Mouse (Mus musculus) CH12.LX (cell line): ENCODE data around the gene Mbd4. TPM values are rescaled to one million over a fixed set of nuclear protein-coding genes. Genes with fewer than 3 reads are reported as not detected.

Experiments
- DNase-seq: peaks from one replicate; pipeline ENCODE4 v3.0.0-alpha.2; 2013; ENCODE audit errors: extremely low read depth
- H3K27ac ChIP-seq: 2 replicates; pipeline ENCODE4 v1.5.1; 2012; ENCODE audit warnings: low read depth, mild to moderate bottlenecking, control low read depth, moderate library complexity; ENCODE audit not compliant: insufficient read depth
- H3K27me3 ChIP-seq: replicated peaks from 2 replicates; pipeline ENCODE3; 2012; ENCODE audit warnings: inconsistent platforms
- H3K36me3 ChIP-seq, 2 experiments: replicated peaks in 1 of 2; 2 replicates each; pipeline versions ENCODE3 to v1.6.1; 2012; ENCODE audit warnings: inconsistent platforms in 1 of 2, low read length in 1 of 2, mild to moderate bottlenecking in 1 of 2, mixed read lengths in 1 of 2, moderate library complexity in 1 of 2; ENCODE audit not compliant: control insufficient read depth in 1 of 2, insufficient read depth in 1 of 2
- H3K4me1 ChIP-seq, 2 experiments: 2 replicates each; pipeline ENCODE4 v1.6.1; 2012; ENCODE audit warnings: inconsistent platforms in 1 of 2, moderate library complexity in 1 of 2; ENCODE audit not compliant: insufficient read depth in 2 of 2, control insufficient read depth in 1 of 2
- H3K4me2 ChIP-seq: 2 replicates; pipeline ENCODE4 v1.6.1; 2012; ENCODE audit warnings: low read depth, mild to moderate bottlenecking, control low read depth; ENCODE audit not compliant: poor library complexity, insufficient read depth, severe bottlenecking
- H3K4me3 ChIP-seq, 3 experiments: fragments of 150-350 bp in 1 of 3; sonication (generic) in 1 of 3; replicated peaks in 1 of 3; 2 replicates each; pipeline versions ENCODE3 to v1.5.1; 2011 to 2012; ENCODE audit warnings: low read depth in 2 of 3, low read length in 2 of 3, mild to moderate bottlenecking in 2 of 3, moderate library complexity in 2 of 3, control low read depth in 1 of 3, improper control_type of control experiment in 1 of 3, inconsistent platforms in 1 of 3, mixed read lengths in 1 of 3; ENCODE audit not compliant: poor library complexity in 1 of 3
- H3K79me2 ChIP-seq: replicated peaks from 2 replicates; pipeline ENCODE4 v1.6.1; 2012; ENCODE audit warnings: mild to moderate bottlenecking, moderate library complexity; ENCODE audit not compliant: control insufficient read depth, poor library complexity, insufficient read depth, severe bottlenecking; ENCODE audit errors: extremely low read depth
- H3K9ac ChIP-seq: 2 replicates; pipeline ENCODE4 v1.6.1; 2012; ENCODE audit warnings: low read depth, mild to moderate bottlenecking, control low read depth, moderate library complexity; ENCODE audit not compliant: insufficient read depth
- H3K9me3 ChIP-seq: replicated peaks from 2 replicates; pipeline ENCODE3; 2012; ENCODE audit warnings: low read length, inconsistent platforms, mixed read lengths
- BHLHE40 ChIP-seq: IDR thresholded peaks from 2 replicates; pipeline ENCODE4 v1.6.1; 2011; ENCODE audit warnings: mild to moderate bottlenecking, low read depth, low read length, improper control_type of control experiment
- CHD1 ChIP-seq: IDR thresholded peaks from 2 replicates; pipeline ENCODE4 v1.6.1; 2012; ENCODE audit warnings: low read depth, low read length, improper control_type of control experiment, inconsistent platforms
- E2F4 ChIP-seq: IDR thresholded peaks from 2 replicates; pipeline ENCODE4 v1.6.1; 2011; ENCODE audit warnings: low read depth, low read length, improper control_type of control experiment; ENCODE audit not compliant: insufficient replicate concordance
- EP300 ChIP-seq: IDR thresholded peaks from 2 replicates; pipeline ENCODE4 v1.6.1; 2011; ENCODE audit warnings: low read length, improper control_type of control experiment
- ETS1 ChIP-seq: conservative IDR thresholded peaks from 2 replicates; pipeline ENCODE4 v1.6.1; 2012; ENCODE audit warnings: low read depth, mild to moderate bottlenecking, inconsistent platforms, low read length, improper control_type of control experiment, moderate library complexity
- GABPA ChIP-seq: IDR thresholded peaks from 2 replicates; pipeline ENCODE4 v1.6.1; 2012; ENCODE audit warnings: low read depth, low read length, improper control_type of control experiment, inconsistent platforms; ENCODE audit not compliant: insufficient replicate concordance
- HCFC1 ChIP-seq: IDR thresholded peaks from 2 replicates; pipeline ENCODE4 v1.6.1; 2012; ENCODE audit warnings: low read depth, mild to moderate bottlenecking, inconsistent platforms, low read length, improper control_type of control experiment
- IRF4 ChIP-seq: IDR thresholded peaks from 2 replicates; pipeline ENCODE4 v1.6.1; 2014; ENCODE audit warnings: low read depth, mild to moderate bottlenecking, inconsistent platforms, low read length, improper control_type of control experiment
- MAX ChIP-seq: IDR thresholded peaks from 2 replicates; pipeline ENCODE4 v1.6.1; 2011; ENCODE audit warnings: low read length, improper control_type of control experiment
- MEF2A ChIP-seq: IDR thresholded peaks from 2 replicates; pipeline ENCODE4 v1.6.1; 2014; ENCODE audit warnings: low read depth, mild to moderate bottlenecking, inconsistent platforms, low read length, improper control_type of control experiment, borderline replicate concordance
- MXI1 ChIP-seq: IDR thresholded peaks from 2 replicates; pipeline ENCODE4 v1.6.1; 2011; ENCODE audit warnings: mild to moderate bottlenecking, low read depth, low read length, improper control_type of control experiment
- NRF1 ChIP-seq: IDR thresholded peaks from 2 replicates; pipeline ENCODE4 v1.6.1; 2014; ENCODE audit warnings: low read depth, mild to moderate bottlenecking, inconsistent platforms, low read length, improper control_type of control experiment, moderate library complexity
- PAX5 ChIP-seq: IDR thresholded peaks from 2 replicates; pipeline ENCODE4 v1.6.1; 2012; ENCODE audit warnings: low read length, inconsistent platforms, mixed read lengths
- POLR2A ChIP-seq: IDR thresholded peaks from 2 replicates; pipeline ENCODE4 v1.6.1; 2011; ENCODE audit warnings: low read depth, mild to moderate bottlenecking, improper control_type of control experiment, low read length
- POLR2AphosphoS2 ChIP-seq: IDR thresholded peaks from 2 replicates; pipeline ENCODE4 v1.6.1; 2011; ENCODE audit warnings: low read depth, low read length, improper control_type of control experiment
- RAD21 ChIP-seq: IDR thresholded peaks from 2 replicates; pipeline ENCODE4 v1.6.1; 2011; ENCODE audit warnings: low read depth, mild to moderate bottlenecking, low read length, improper control_type of control experiment, moderate library complexity
- SIN3A ChIP-seq: IDR thresholded peaks from 2 replicates; pipeline ENCODE4 v1.6.1; 2012; ENCODE audit warnings: low read length, improper control_type of control experiment, inconsistent platforms
- SMC3 ChIP-seq: IDR thresholded peaks from 2 replicates; pipeline ENCODE4 v1.6.1; 2011; ENCODE audit warnings: low read depth, low read length, improper control_type of control experiment
- TCF12 ChIP-seq: IDR thresholded peaks from 2 replicates; pipeline ENCODE4 v1.6.1; 2014; ENCODE audit warnings: low read depth, mild to moderate bottlenecking, inconsistent platforms, low read length, improper control_type of control experiment
- USF2 ChIP-seq: conservative IDR thresholded peaks from 2 replicates; pipeline ENCODE4 v1.6.1; 2011; ENCODE audit warnings: low read depth, low read length, improper control_type of control experiment
- dilution Hi-C: fragments of 300-500 bp; cut with MboI; formaldehyde crosslinking; loops from 2 replicates; pipeline ENCODE4 v1.14.3; 2020; ENCODE audit warnings: low sequenced_read_pairs; ENCODE audit not compliant: extremely low pct_unique_long_range_greater_than_20kb, extremely low pct_ligation_motif_present
- in situ Hi-C: fragments of 300-500 bp; cut with MboI; formaldehyde crosslinking; loops from 3 replicates; pipeline ENCODE4 v1.14.3; 2019; ENCODE audit warnings: low sequenced_read_pairs, low pct_ligation_motif_present, low pct_unique_long_range_greater_than_20kb, mixed read lengths
- polyA plus RNA-seq: library from polyadenylated mRNA; unstranded; fragments of >175 nt; gene quantifications from 2 replicates; pipeline ENCODE4 v1.2.1, GENCODE M21; 2012; ENCODE audit warnings: low read depth; ENCODE audit not compliant: insufficient read length
- total RNA-seq, 2 experiments: library from RNA; depleted of rRNA; stranded (reverse); fragments of 300-350 nt in 1 of 2; fragments of >200 nt in 1 of 2; gene quantifications; 2 replicates each; pipeline ENCODE4 v1.2.3; 2012 to 2014

Mbd4 gene
- total and polyA plus RNA-seq, 3 experiments = 7.3 to 12.2 (median 8.6) TPM

GRCm38 (mm10) chr6:115897926-115898520 is 44.9 kb upstream of the Mbd4 start:
- Histone ChIP-seq H3K9me3 (no peaks in the 10 kb centered on the region), H3K4me2 (peak overlapping the region; percentile 47), H3K27ac (no peak overlapping the region), H3K9ac (0 out of 2 replicates have a peak overlapping the region, but pooled peaks have one; percentile 41), H3K36me3 (peaks cover 12 to 32% of the 10 kb centered on the region in 2 experiments), H3K27me3 (no peaks in the 10 kb centered on the region), H3K4me3 (no peak overlapping the region), H3K79me2 (no peaks in the 10 kb centered on the region), H3K4me1 (peaks cover 18 to 48% of the 10 kb centered on the region in 2 experiments)
- dilution Hi-C loops (no loop called here), in situ Hi-C loops (loop anchor here (5.0 kb wide), 1 partner anchor 46 kb away; the partner anchor contains the start of genes Ift122 and Mbd4)
- no peak for DNase-seq
- TF ChIP-seq BHLHE40 (no peak), SMC3 (no peak), IRF4 (no peak), SIN3A (no peak), MAX (no peak), NRF1 (no peak), RAD21 (no peak), GABPA (no peak), PAX5 (no peak), EP300 (no peak), USF2 (no peak), POLR2AphosphoS2 (no peak), E2F4 (no peak), CHD1 (no peak)
- TF ChIP-seq, all 38 proteins: peak for 0

- DNase-seq = peak; percentile 58
- H3K27me3 ChIP-seq = no peaks in the 10 kb centered on the region
- dilution Hi-C loops = no loop called here
These were observed 43.9 kb upstream of the Mbd4 start for GRCm38 (mm10) chr6:115897117-115897516.

More at GRCm38 (mm10) chr6:115897117-115897516, 43.9 kb upstream of the Mbd4 start:
- H3K9ac ChIP-seq = 0 out of 2 replicates have a peak overlapping the region, but pooled peaks have one; percentile 41
- no peaks in the 10 kb centered on the region for H3K79me2 ChIP-seq
- no peaks in the 10 kb centered on the region for H3K9me3 ChIP-seq
- H3K4me2 ChIP-seq = peak overlapping the region; percentile 47
- TF ChIP-seq IRF4 = peak; percentile 25; the same call in 1 of the 2 replicates
- peak; percentile 60 for TF ChIP-seq BHLHE40
- TF ChIP-seq MEF2A = peak; percentile 31; the same call in 1 of the 2 replicates
- TF ChIP-seq MAX = no peak
- no peak for TF ChIP-seq HCFC1
- no peak for TF ChIP-seq CHD1
- TF ChIP-seq TCF12 = peak; percentile 39; the same call in 1 of the 2 replicates
- no peak for TF ChIP-seq POLR2A
- TF ChIP-seq MXI1 = 0 out of 2 replicates have a peak, but pooled peaks have one; percentile 26
- peak; percentile 81 for TF ChIP-seq ETS1
- TF ChIP-seq, all 38 proteins: peak for 6
- peaks cover 10 to 36% of the 10 kb centered on the region in 2 experiments for H3K36me3 ChIP-seq
- in situ Hi-C loops = loop anchor here (5.0 kb wide), 1 partner anchor 45 kb away; the partner anchor contains the start of genes Ift122 and Mbd4
- no peak overlapping the region for H3K4me3 ChIP-seq
- H3K4me1 ChIP-seq = peaks cover 18 to 47% of the 10 kb centered on the region in 2 experiments
- H3K27ac ChIP-seq = 0 out of 2 replicates have a peak overlapping the region, but pooled peaks have one; percentile 38
